Mouse (Mus musculus) stomach, adult 2 months (tissue): Measurements from ENCODE around the gene Cypt1. TPM values are rescaled to one million over a fixed set of nuclear protein-coding genes. Genes with fewer than 3 reads are reported as not detected.

ENCODE experiments used
- polyA plus RNA-seq: library from polyadenylated mRNA; depleted of rRNA; stranded (reverse); fragments of >200 nt; gene quantifications from 2 replicates; pipeline ENCODE4 v1.2.3, GENCODE M21; 2012; rRNA removed

The Cypt1 gene
- not detected in 2 replicates for polyA plus RNA-seq

GRCm38 (mm10) chrX:16522569-16522968, at the start of gene Cypt1:
Gene Cypt1 (plus strand): TSS chrX:16522869.

Other genes starting within 250 kb of the Cypt1 start
- gene Maoa, start 96.8 kb downstream of the Cypt1 start, polyA plus RNA-seq, result 0.16 and 0.30 TPM in 2 replicates